Mouse (Mus musculus) bone marrow macrophage, adult 2 months (primary cell): ENCODE results near the gene Sspn.

Source experiments
- CTCF ChIP-seq: IDR thresholded peaks from 2 replicates; pipeline ENCODE4 v1.5.1; 2012; ENCODE audit warnings: low read depth, mild to moderate bottlenecking, low read length, moderate library complexity
- POLR2A ChIP-seq: IDR thresholded peaks from 2 replicates; pipeline ENCODE4 v1.6.1; 2012; ENCODE audit warnings: mild to moderate bottlenecking, low read depth, low read length, borderline replicate concordance

DNA sequence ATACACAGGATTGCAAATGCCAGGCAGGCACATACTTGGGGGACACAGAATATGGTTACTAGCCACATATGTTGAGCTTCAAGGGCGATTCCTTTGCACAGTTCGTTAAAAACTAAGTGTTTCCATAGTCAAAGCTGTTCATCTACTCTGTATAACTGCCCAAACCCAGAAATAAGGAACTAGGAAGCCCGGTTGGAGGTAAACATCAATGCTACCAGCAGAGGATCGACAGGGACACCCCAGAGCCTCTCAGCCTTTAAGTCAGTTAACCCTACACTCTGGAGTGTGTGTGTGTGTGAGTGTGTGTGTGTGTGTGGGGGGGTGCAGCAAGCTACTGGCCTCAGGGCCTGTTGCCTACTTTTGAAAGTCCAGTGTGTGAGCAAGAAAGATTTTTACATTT, 21.5 kb upstream of the Sspn start:
- TF ChIP-seq POLR2A: no peak
- no peak for TF ChIP-seq CTCF
